Mouse (Mus musculus): ENCODE measurements around the gene Olfr456. TPM values are rescaled to one million over a fixed set of nuclear protein-coding genes. Genes with fewer than 3 reads are reported as not detected.

The Olfr456 gene
- polyA plus RNA-seq (2015; fragmentation: Nextera tagmentation; extraction: Ambion mirVana) = 0.12 and 0.16 TPM in 2 replicates

GRCm38 (mm10) chr6:42487114-42487513 lies at the start of gene Olfr456:
Olfr456 (minus strand) TSS chr6:42487214.

GRCm38 (mm10) chr6:42476235-42476634 lies 10.8 kb downstream of the Olfr456 start, which contains the start of gene Olfr457:
Olfr457 (minus strand) TSS chr6:42476335.

GRCm38 (mm10) chr6:42465096-42465495 lies 21.9 kb downstream of the Olfr456 start, which contains the start of gene Olfr458:
Olfr458 (minus strand) TSS chr6:42465196.

Other genes with a start within 250 kb of the Olfr456 start
- 3.7 and 5.2 TPM in 2 replicates for gene Gstk1, start 241.3 kb downstream of the Olfr456 start, polyA plus RNA-seq (2015; fragmentation: Nextera tagmentation; extraction: Ambion mirVana)
- gene Tmem139, start 225.2 kb downstream of the Olfr456 start, polyA plus RNA-seq (2015; fragmentation: Nextera tagmentation; extraction: Ambion mirVana) = 0.22 TPM in 1 of 2 replicates, not detected in the other
- gene Casp2, start 222.2 kb downstream of the Olfr456 start, polyA plus RNA-seq (2015; fragmentation: Nextera tagmentation; extraction: Ambion mirVana) = 31.6 and 34.9 TPM in 2 replicates
- 0.07 and 0.10 TPM in 2 replicates for gene Clcn1, start 200.5 kb downstream of the Olfr456 start, polyA plus RNA-seq (2015; fragmentation: Nextera tagmentation; extraction: Ambion mirVana)
- gene Fam131b, start 162.6 kb downstream of the Olfr456 start, polyA plus RNA-seq (2015; fragmentation: Nextera tagmentation; extraction: Ambion mirVana) = 0.04 and 0.06 TPM in 2 replicates
- 67.2 and 85.7 TPM in 2 replicates for gene Zyx, start 137.6 kb downstream of the Olfr456 start, polyA plus RNA-seq (2015; fragmentation: Nextera tagmentation; extraction: Ambion mirVana)
- 0.95 and 1.3 TPM in 2 replicates for gene Epha1, start 113.9 kb downstream of the Olfr456 start, polyA plus RNA-seq (2015; fragmentation: Nextera tagmentation; extraction: Ambion mirVana)
- not detected in 2 replicates for gene Tas2r143, start 87.0 kb downstream of the Olfr456 start, polyA plus RNA-seq (2015; fragmentation: Nextera tagmentation; extraction: Ambion mirVana)
- 0.14 TPM in 1 of 2 replicates, not detected in the other for gene Tas2r135, start 81.8 kb downstream of the Olfr456 start, polyA plus RNA-seq (2015; fragmentation: Nextera tagmentation; extraction: Ambion mirVana)
- gene Tas2r126, start 52.7 kb downstream of the Olfr456 start, polyA plus RNA-seq (2015; fragmentation: Nextera tagmentation; extraction: Ambion mirVana) = not detected in 2 replicates
- 0.07 and 0.08 TPM in 2 replicates for gene Olfr458, start 22.0 kb downstream of the Olfr456 start, polyA plus RNA-seq (2015; fragmentation: Nextera tagmentation; extraction: Ambion mirVana)
- 0.05 TPM in 1 of 2 replicates, not detected in the other for gene Olfr457, start 10.9 kb downstream of the Olfr456 start, polyA plus RNA-seq (2015; fragmentation: Nextera tagmentation; extraction: Ambion mirVana)
- gene Olfr455, start 60.4 kb upstream of the Olfr456 start, polyA plus RNA-seq (2015; fragmentation: Nextera tagmentation; extraction: Ambion mirVana) = 0.11 TPM in 1 of 2 replicates, not detected in the other
- gene Tcaf3, start 110.5 kb upstream of the Olfr456 start, polyA plus RNA-seq (2015; fragmentation: Nextera tagmentation; extraction: Ambion mirVana) = not detected in 2 replicates
- gene Tcaf2, start 158.0 kb upstream of the Olfr456 start, polyA plus RNA-seq (2015; fragmentation: Nextera tagmentation; extraction: Ambion mirVana) = 0.98 and 1.0 TPM in 2 replicates
- gene Tcaf1, start 222.9 kb upstream of the Olfr456 start, polyA plus RNA-seq (2015; fragmentation: Nextera tagmentation; extraction: Ambion mirVana) = 8.9 and 10.6 TPM in 2 replicates